Mouse (Mus musculus): Measurements from ENCODE around the gene Dnaja1. TPM values are rescaled to one million over a fixed set of nuclear protein-coding genes. Genes with fewer than 3 reads are reported as not detected.
A peak's percentile ranks its signal among the peaks of the same experiment; 100 is the strongest.

Dnaja1 gene
- polyA plus RNA-seq, 1 experiment from 2014 or later = 349 TPM

- ATAC-seq (ENCODE audit: insufficient read depth, low FRiP score) = peak; percentile 51; the same call in 1 of the 2 replicates
- Histone ChIP-seq H3K4me2 (ENCODE audit: low read depth, low read length) (peak overlapping the region; percentile 48), H3K27ac (ENCODE audit: low read length) (peak overlapping the region; percentile 75), H3K36me3 (ENCODE audit: control insufficient read depth, insufficient read depth, low read length) (no peaks in the 10 kb centered on the region), H3K27me3 (ENCODE audit: control insufficient read depth, insufficient read depth, low read length) (no peaks in the 10 kb centered on the region), H3K4me1 (ENCODE audit: control insufficient read depth, insufficient read depth, low read length) (peaks cover 12% of the 10 kb centered on the region), H3K4me3 (replicated peaks; ENCODE audit: low read length) (peak overlapping the region; percentile 23; the same call in 1 of the 2 replicates), H3K9me3 (replicated peaks; ENCODE audit: control insufficient read depth, low read length) (no peaks in the 10 kb centered on the region), H3K9ac (ENCODE audit: low read length) (peak overlapping the region; percentile 56)
- 17% methylated on average over 12 of the region's 12 CpGs for WGBS
Measured at GRCm38 (mm10) chr4:40774279-40775259, 52.6 kb downstream of the Dnaja1 start.

DNA sequence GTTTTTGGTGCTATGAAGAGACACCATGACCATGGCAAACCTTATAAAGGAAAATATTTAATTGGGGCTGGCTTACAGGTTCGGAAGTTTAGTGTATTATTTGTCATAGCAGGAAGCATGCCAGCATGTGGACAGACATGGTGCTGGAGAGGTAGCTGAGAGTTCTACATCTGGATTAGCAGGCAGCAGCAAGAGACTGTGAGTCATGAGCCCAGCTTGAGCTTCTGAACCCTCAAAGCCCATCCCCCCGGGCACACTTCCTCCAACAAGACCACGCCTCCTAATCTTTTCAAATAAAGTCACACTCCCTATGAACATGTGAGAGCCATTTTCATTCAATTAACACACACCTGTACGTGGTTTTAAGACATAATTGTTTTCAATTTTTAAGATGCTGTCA is 54.5 kb downstream of the Dnaja1 start:
- H3K4me1 ChIP-seq (ENCODE audit: control insufficient read depth, insufficient read depth, low read length) = peaks cover 15% of the 10 kb centered on the region
- no peak for ATAC-seq (ENCODE audit: insufficient read depth, low FRiP score)
- WGBS = 68% methylated on average over 4 of the region's 4 CpGs
- no peak overlapping the region for H3K9ac ChIP-seq (ENCODE audit: low read length)
- H3K4me2 ChIP-seq (ENCODE audit: low read depth, low read length) = no peak overlapping the region
- H3K27ac ChIP-seq (ENCODE audit: low read length) = no peak overlapping the region
- H3K4me3 ChIP-seq (replicated peaks; ENCODE audit: low read length) = no peak overlapping the region
- no peaks in the 10 kb centered on the region for H3K9me3 ChIP-seq (replicated peaks; ENCODE audit: control insufficient read depth, low read length)
- no peaks in the 10 kb centered on the region for H3K27me3 ChIP-seq (ENCODE audit: control insufficient read depth, insufficient read depth, low read length)
- no peaks in the 10 kb centered on the region for H3K36me3 ChIP-seq (ENCODE audit: control insufficient read depth, insufficient read depth, low read length)

GRCm38 (mm10) chr4:40777116-40777515 is 55.2 kb downstream of the Dnaja1 start:
- H3K9ac ChIP-seq (ENCODE audit: low read length) = no peak overlapping the region
- H3K36me3 ChIP-seq (ENCODE audit: control insufficient read depth, insufficient read depth, low read length) = no peaks in the 10 kb centered on the region
- ATAC-seq (ENCODE audit: insufficient read depth, low FRiP score) = no peak
- no peaks in the 10 kb centered on the region for H3K9me3 ChIP-seq (replicated peaks; ENCODE audit: control insufficient read depth, low read length)
- H3K4me3 ChIP-seq (replicated peaks; ENCODE audit: low read length) = no peak overlapping the region
- no peak overlapping the region for H3K27ac ChIP-seq (ENCODE audit: low read length)
- 43% methylated on average over 2 of the region's 2 CpGs for WGBS
- H3K4me2 ChIP-seq (ENCODE audit: low read depth, low read length) = no peak overlapping the region
- H3K27me3 ChIP-seq (ENCODE audit: control insufficient read depth, insufficient read depth, low read length) = no peaks in the 10 kb centered on the region
- H3K4me1 ChIP-seq (ENCODE audit: control insufficient read depth, insufficient read depth, low read length) = peaks cover 22% of the 10 kb centered on the region

DNA sequence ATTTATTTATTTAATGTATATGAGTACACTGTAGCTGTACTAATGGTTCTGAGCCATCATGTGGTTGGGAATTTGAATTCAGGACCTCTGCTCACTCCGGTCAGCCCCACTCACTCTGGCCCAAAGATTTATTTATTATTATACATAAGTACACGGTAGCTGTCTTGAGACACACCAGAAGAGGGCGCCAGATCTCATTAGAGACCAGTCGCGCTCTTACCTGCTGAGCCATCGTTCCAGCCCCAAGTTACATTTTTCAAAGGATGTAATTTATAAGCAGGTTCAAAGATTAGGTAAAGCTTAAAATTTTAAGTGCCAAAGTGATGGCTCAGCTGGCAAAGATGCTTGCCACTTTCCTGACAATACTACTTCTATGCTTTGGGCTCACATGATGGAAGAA is 56.7 kb downstream of the Dnaja1 start:
- H3K9ac ChIP-seq (ENCODE audit: low read length) = no peak overlapping the region
- no peaks in the 10 kb centered on the region for H3K27me3 ChIP-seq (ENCODE audit: control insufficient read depth, insufficient read depth, low read length)
- H3K4me3 ChIP-seq (replicated peaks; ENCODE audit: low read length) = no peak overlapping the region
- H3K27ac ChIP-seq (ENCODE audit: low read length) = no peak overlapping the region
- WGBS = 78% methylated on average over 6 of the region's 6 CpGs
- H3K4me2 ChIP-seq (ENCODE audit: low read depth, low read length) = no peak overlapping the region
- H3K9me3 ChIP-seq (replicated peaks; ENCODE audit: control insufficient read depth, low read length) = no peaks in the 10 kb centered on the region
- peaks cover 23% of the 10 kb centered on the region for H3K4me1 ChIP-seq (ENCODE audit: control insufficient read depth, insufficient read depth, low read length)
- H3K36me3 ChIP-seq (ENCODE audit: control insufficient read depth, insufficient read depth, low read length) = no peaks in the 10 kb centered on the region
- no peak for ATAC-seq (ENCODE audit: insufficient read depth, low FRiP score)

- Histone ChIP-seq H3K9ac (ENCODE audit: low read length) (no peak overlapping the region), H3K27me3 (ENCODE audit: control insufficient read depth, insufficient read depth, low read length) (no peaks in the 10 kb centered on the region), H3K36me3 (ENCODE audit: control insufficient read depth, insufficient read depth, low read length) (no peaks in the 10 kb centered on the region), H3K27ac (ENCODE audit: low read length) (no peak overlapping the region), H3K4me1 (ENCODE audit: control insufficient read depth, insufficient read depth, low read length) (peaks cover 11% of the 10 kb centered on the region; the same call in 1 of the 2 replicates), H3K4me3 (replicated peaks; ENCODE audit: low read length) (no peak overlapping the region), H3K9me3 (replicated peaks; ENCODE audit: control insufficient read depth, low read length) (no peaks in the 10 kb centered on the region), H3K4me2 (ENCODE audit: low read depth, low read length) (no peak overlapping the region)
- WGBS = 22% methylated on average over 3 of the region's 3 CpGs
- no peak for ATAC-seq (ENCODE audit: insufficient read depth, low FRiP score)
Measured at GRCm38 (mm10) chr4:40781143-40781542, 59.2 kb downstream of the Dnaja1 start.

DNA sequence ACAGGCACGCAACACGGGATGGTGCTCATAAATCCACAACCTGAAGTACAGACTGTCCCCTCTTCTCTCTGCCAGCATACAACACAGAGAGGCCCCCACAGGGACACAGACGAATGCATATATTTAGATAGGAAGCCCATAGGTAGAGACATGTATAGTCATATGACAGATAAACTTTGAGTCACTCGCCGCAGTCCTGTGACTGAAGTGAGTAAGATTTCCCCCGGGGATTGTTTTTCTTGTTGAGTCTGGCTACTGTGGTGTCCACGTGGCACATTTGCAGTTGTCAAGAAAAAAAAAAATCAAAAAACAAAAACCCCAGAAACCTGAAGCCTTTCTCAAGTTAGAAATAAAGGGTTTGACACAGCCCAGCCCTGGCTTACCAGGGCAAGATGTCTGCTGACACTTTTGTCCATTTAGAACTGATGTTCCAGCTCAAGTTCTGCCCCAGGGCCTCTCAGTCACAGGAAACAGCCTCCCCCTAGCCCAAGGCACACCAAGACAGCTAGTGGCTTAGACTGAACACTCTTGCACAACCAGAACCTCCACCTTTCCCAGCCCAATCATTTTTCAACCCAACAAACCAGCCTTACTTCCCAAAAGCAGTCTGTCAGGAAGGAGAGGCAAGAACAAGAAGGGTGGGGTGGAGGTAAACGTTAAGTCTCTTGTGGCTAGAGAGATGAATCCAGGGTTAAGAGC is 60.0 kb downstream of the Dnaja1 start:
- Histone ChIP-seq H3K9me3 (replicated peaks; ENCODE audit: control insufficient read depth, low read length) (no peaks in the 10 kb centered on the region), H3K27me3 (ENCODE audit: control insufficient read depth, insufficient read depth, low read length) (no peaks in the 10 kb centered on the region), H3K4me1 (ENCODE audit: control insufficient read depth, insufficient read depth, low read length) (peaks cover 11% of the 10 kb centered on the region; the same call in 1 of the 2 replicates), H3K9ac (ENCODE audit: low read length) (no peak overlapping the region), H3K4me3 (replicated peaks; ENCODE audit: low read length) (no peak overlapping the region), H3K27ac (ENCODE audit: low read length) (peak overlapping the region; percentile 37), H3K4me2 (ENCODE audit: low read depth, low read length) (no peak overlapping the region), H3K36me3 (ENCODE audit: control insufficient read depth, insufficient read depth, low read length) (no peaks in the 10 kb centered on the region)
- ATAC-seq (ENCODE audit: insufficient read depth, low FRiP score) = no peak
- WGBS = 45% methylated on average over 8 of the region's 8 CpGs

DNA sequence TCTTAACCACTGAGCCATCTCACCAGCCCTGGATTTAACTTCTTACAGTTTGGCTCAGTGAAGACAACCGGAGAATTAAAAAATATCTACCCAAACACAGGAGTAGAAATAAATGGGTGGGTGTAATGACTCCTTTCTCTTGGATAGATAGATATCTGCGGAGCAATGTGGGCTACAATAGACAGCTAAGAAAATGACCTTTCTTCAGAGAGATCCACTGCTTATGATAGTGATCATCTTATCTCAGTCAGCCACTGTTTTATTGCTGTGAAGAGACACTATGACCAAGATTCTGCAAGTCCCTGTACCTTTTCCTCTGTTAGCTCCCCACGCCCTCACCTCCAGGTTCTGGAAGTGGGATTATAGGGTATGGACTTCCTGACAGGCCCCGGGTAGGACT is 61.1 kb downstream of the Dnaja1 start:
- H3K4me1 ChIP-seq (ENCODE audit: control insufficient read depth, insufficient read depth, low read length) = peaks cover 11% of the 10 kb centered on the region; the same call in 1 of the 2 replicates
- no peak overlapping the region for H3K4me3 ChIP-seq (replicated peaks; ENCODE audit: low read length)
- no peaks in the 10 kb centered on the region for H3K9me3 ChIP-seq (replicated peaks; ENCODE audit: control insufficient read depth, low read length)
- H3K27me3 ChIP-seq (ENCODE audit: control insufficient read depth, insufficient read depth, low read length) = no peaks in the 10 kb centered on the region
- ATAC-seq (ENCODE audit: insufficient read depth, low FRiP score) = no peak
- H3K36me3 ChIP-seq (ENCODE audit: control insufficient read depth, insufficient read depth, low read length) = no peaks in the 10 kb centered on the region
- 86% methylated on average over 4 of the region's 4 CpGs for whole genome bisulfite sequencing
- no peak overlapping the region for H3K4me2 ChIP-seq (ENCODE audit: low read depth, low read length)
- H3K27ac ChIP-seq (ENCODE audit: low read length) = no peak overlapping the region
- H3K9ac ChIP-seq (ENCODE audit: low read length) = no peak overlapping the region

GRCm38 (mm10) chr4:40784556-40785169 is 62.7 kb downstream of the Dnaja1 start:
- Histone ChIP-seq H3K27me3 (ENCODE audit: control insufficient read depth, insufficient read depth, low read length) (no peaks in the 10 kb centered on the region), H3K4me2 (ENCODE audit: low read depth, low read length) (no peak overlapping the region), H3K9me3 (replicated peaks; ENCODE audit: control insufficient read depth, low read length) (no peaks in the 10 kb centered on the region), H3K27ac (ENCODE audit: low read length) (peak overlapping the region; percentile 0; the same call in 1 of the 2 replicates), H3K36me3 (ENCODE audit: control insufficient read depth, insufficient read depth, low read length) (no peaks in the 10 kb centered on the region), H3K9ac (ENCODE audit: low read length) (no peak overlapping the region), H3K4me1 (ENCODE audit: control insufficient read depth, insufficient read depth, low read length) (peaks cover 11% of the 10 kb centered on the region; the same call in 1 of the 2 replicates), H3K4me3 (replicated peaks; ENCODE audit: low read length) (no peak overlapping the region)
- peak; percentile 33; the same call in 1 of the 2 replicates for ATAC-seq (ENCODE audit: insufficient read depth, low FRiP score)
- 52% methylated on average over 10 of the region's 10 CpGs for WGBS
